Mouse (Mus musculus) ES-CJ7 (cell line): ENCODE results near the gene Col4a4.

Experiments
- DNase-seq: peaks from one replicate; pipeline ENCODE4 v3.0.0; 2011; ENCODE audit warnings: low read depth, low spot score

Col4a4 gene

GRCm38 (mm10) chr1:82586713-82587399 is at the start of gene Col4a4, which contains the start of gene Col4a3:
TSS of gene Col4a4 (minus strand) at chr1:82586849.
TSS of gene Col4a3 (plus strand) at chr1:82586921.
- DNase-seq: no peak

- no peak for DNase-seq
Observed at GRCm38 (mm10) chr1:82636321-82636720, 49.7 kb upstream of the Col4a4 start.

DNA sequence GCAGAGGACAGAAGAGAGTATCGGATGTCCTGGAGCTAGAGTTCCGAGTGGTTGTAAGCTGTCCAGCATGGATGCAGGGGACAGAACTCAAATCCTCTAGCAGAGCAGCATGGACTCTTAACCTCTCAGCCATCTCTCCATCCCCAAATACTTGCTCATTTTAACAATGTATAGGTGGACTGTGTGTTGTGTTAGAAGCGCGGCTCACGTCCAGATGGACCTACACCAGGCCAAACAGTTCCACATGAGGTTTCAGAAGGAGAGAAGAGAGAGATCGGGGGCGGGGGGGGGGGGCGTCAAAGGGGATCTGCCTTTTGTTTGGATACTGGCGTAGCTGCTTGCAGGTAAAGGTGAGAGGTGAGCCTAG is 48.6 kb upstream of the Col4a4 start:
- no peak for DNase-seq

DNA sequence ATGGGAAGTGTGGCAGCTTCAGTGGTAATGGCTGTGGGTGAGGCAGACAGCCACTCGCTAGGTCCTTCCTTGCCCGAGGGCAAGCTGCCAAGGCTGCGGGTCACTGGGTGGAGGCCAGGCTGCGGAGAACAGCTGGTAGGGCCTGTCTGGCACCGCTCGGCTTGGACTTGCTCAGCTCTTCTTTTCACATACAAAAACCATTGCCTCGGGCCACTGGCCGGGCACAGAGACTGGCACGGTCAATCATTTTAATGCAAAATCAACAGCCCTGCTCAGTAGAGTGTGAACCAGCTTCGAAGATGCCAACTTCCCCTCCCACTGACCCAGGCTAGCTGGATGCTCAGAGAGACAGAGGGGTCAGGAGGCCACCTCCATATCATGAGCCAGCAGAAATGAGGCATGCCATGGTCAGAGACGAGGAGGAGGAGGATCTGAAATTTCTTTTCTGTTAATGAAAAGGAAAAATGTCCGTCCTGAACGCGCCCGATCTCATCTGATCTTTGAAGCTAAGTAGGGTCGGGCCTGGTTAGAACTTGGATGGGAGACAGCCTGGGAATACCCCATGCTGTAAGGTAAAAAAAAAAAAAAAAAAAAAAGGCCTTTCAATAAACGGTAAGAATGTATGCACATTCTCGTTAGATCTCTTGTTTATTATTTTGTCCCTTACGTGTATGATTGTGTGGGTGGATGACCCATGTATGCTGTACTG is 48.0 kb upstream of the Col4a4 start:
- no peak for DNase-seq

GRCm38 (mm10) chr1:82631169-82631792 is 44.6 kb upstream of the Col4a4 start:
- DNase-seq: no peak

DNA sequence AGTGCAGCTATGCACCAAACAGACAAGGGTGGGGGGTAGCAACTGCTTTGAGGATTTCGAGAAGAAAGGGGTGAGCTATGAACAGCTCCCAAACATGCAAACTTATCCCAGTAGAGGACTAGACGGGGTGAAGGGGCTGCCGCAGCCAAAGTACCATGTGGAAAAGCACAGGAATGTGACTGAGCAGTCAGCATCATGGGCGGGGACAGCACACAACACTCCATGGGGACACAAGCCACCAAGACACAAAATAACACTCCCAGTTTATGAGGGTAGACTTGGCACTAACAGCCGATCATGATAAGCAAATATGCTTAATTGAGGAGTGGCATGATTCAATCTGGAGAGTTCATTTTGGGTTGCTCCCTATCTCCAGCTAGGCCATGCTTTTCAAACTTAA is 42.8 kb upstream of the Col4a4 start:
- DNase-seq: no peak

GRCm38 (mm10) chr1:82627652-82628051 is 41.0 kb upstream of the Col4a4 start:
- no peak for DNase-seq

GRCm38 (mm10) chr1:82625474-82625873 is 38.8 kb upstream of the Col4a4 start:
- no peak for DNase-seq

DNA sequence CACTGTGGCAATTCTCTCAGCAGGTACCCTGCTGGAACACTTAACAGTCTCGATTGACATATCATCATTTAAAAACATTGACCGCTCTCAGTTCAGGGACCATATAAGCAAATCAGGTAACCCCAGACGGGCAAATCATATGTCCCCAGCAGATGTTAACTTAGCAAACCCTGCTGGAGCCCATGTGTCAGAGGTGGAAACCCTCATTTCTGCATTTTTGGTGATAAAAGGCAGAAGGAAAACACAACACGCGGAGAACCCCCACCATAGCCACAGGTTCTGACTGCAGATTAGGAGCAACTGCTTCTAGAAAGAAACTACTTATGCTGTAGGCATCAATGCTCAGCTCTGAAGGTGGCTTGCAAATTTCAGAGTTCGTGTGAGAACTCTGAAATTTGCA is 38.3 kb upstream of the Col4a4 start:
- no peak for DNase-seq

DNA sequence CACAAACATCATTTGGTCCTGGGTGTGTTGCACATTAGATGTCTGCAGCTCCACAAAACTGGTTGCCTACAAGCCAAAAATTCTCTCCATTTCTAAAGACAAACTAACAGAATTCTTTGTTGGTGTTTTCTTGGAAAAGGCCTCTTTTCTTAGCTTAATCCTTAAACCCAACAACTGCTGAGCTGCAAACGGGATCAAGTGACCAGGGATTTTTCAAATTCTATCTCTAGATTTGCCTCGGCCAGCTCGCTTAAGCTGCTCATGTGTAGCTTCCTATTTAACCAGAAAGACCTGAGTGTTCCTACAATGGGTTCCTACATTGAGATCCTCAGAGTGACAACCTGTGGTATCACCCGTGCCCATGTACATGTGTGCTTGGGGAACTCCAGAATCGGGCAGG is 33.3 kb upstream of the Col4a4 start:
- no peak for DNase-seq

- DNase-seq: no peak
Observed at GRCm38 (mm10) chr1:82618592-82618991, 31.9 kb upstream of the Col4a4 start.

DNA sequence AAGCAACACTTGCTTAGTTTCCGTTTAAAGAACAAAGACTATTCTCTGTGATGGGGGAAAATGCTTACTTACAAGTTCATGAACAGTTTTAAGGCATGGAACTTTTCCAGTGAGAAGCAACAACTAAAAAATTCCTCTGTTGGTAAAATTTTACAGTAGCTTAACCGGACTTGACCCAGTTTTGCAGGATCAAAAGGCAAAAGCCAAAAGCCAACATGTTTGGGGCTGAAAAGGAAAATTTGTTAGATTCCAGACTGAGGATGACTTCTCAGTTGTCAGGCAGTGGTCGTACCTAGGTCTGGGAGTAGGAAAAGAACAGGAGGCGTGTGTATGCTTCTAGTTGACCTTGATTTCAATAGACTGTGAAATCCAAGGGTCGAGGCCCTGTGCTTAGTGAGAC is 31.4 kb upstream of the Col4a4 start:
- no peak for DNase-seq

DNA sequence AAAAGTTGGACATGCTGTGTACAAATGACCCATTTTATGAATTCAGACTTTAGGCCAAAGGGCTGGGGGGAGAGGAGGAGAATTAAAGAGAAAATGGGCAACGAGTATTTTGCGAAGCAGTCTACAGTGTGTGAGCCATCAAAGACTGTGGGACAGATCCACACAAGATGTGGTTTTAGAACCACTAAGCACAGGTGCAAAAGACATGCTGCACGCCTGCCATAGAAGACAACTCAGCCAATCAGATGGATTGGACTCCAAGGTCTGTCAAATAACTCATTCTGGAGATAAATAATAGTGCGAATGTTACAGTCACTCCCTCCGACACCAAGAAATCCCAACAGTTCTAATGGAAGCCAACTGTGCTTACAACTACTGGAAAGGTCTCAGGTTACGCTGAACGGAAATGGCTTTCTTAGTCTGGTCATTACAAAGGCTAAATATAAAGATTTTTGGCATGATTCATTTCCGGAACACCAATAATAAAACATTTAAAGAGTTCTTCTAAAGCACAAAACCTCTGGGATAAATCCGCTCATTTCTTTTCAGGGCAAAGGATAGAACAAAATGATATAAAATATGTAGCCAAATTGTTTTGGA is 25.5 kb upstream of the Col4a4 start:
- DNase-seq: no peak

DNA sequence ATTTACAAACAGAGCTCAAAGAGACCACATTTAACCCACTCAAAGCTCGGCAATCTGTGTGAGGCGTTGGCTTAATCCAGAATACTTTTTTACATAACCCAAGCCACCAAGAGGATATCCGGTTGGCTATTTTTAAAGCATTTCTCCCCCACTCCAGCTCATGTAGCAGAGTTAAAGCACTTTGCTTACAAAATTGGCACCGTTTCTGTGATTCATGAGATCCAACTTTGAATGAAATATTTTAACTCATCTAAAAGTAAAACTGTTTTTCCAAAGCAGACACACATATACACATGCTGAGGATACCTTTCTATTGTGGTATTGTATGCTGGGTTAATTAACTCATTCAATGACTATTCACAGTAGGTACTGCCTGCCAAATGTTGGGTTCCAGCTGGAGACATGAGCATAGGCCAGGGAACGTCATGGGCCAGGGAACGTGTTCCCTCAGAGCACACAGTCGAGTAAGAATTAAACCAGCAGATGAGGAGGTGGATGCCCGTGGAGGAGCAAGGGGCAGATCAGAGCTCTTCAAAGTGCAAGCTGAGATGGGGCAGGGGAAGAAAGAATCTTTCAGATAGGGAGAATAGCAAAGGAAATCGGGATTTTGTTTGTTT is 22.1 kb upstream of the Col4a4 start:
- DNase-seq: no peak

GRCm38 (mm10) chr1:82605856-82606255 is 19.2 kb upstream of the Col4a4 start:
- no peak for DNase-seq

DNA sequence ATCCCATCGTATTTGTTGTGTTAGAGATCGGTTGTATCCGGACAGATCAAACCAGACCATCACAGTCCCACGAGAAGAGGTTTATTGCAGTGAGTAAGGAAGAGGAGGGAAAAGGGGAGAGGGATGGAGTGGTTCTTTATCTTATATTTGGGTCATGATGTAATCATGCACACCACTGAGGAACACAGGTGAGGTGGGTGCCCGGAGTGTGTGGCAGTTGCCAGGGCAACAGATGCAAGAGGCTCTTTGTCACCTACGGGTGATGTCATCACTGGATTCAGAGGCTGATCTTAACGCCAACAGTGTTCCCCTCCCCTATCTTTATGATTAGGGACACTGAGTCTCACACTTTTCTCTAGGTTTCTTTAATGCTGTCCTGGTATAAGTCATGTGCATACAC is 18.7 kb upstream of the Col4a4 start:
- DNase-seq: no peak

DNA sequence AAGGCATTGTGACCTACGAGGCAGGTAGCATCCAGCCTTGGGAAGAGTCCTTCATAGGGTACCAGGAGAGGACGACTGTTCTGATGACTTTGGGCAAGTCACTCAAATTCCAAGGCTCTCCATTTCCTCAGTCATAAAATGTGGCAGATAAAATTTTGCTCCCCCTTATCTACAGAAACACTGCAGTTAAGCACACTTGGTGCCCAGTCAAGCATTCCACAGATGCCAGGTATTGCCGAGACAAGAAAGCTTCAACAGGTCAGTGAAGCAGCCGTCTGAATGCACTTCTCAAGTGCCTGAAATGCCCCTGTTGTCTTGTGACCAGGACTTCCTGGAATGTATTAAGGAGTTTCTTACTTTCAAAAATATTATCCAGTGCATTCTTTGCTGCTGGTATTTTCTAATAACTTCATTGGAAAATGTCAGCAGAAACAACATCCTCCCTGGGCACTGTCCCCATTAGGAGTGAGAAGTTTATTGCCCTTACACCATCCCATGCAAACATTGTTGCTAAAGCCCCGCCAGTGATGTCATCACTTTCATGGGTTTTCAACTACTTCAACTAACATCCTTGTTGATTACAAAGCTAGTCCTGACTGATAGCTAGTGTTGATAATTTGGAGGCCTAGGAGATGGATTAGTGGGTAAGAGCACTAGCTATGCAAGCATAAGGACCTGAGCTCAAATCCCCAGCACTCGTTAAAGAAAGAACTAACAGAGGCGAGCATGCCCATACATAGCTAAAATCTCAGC is 16.7 kb upstream of the Col4a4 start:
- DNase-seq: no peak

DNA sequence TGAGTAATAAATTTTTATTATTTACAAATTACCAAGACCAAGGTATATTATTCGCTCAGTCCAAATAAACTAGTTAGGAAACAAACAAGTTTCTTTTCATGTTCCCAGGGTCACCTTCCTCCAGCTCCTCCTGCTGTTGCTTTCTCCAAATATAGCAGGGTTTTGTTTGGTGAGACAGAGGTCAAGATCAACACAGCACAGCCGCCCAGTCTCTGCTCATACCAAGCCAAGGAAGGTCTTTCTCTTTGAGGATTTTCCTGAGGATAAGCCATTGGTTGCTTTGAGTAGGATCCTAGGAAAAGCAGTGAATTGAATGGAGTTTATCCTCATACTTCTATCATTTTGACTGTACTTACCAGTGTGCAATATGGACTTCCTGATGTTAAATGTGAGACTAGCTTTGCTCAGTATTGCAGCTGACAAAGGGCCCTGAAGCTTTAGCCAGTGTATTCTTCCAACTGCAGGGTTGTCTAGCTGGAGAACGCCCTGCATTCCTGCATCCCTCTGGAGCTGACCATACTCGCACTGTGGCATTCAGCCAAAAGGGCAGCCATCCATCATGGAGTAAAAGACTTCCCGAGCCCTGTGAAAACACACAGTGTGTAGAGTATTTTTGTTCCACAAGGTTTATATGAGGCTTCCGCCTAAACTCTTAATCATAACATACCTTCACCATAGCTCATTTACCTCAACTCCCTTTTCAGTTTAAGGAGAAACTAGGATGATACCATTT is 10.4 kb upstream of the Col4a4 start:
- DNase-seq: no peak

DNA sequence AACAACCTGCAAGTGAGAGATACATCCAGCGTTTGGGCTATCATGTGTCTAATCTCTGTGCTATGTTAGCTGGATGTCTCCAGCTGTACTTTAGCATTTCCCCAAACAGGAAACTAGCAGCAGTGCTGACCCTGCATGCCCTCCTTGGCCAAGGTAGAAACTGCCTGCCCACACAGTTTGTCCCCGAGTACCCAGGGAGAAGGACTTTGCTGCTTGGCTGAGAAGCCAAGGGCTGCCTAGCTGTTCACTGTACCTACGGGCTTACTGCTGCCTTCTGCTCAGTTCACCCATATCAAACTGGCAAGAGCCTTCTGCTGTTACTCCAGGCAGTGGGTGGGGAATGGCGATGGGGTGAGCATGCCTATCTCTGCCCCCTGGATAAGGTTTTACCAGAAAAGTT is 3.6 kb upstream of the Col4a4 start:
- no peak for DNase-seq

DNA sequence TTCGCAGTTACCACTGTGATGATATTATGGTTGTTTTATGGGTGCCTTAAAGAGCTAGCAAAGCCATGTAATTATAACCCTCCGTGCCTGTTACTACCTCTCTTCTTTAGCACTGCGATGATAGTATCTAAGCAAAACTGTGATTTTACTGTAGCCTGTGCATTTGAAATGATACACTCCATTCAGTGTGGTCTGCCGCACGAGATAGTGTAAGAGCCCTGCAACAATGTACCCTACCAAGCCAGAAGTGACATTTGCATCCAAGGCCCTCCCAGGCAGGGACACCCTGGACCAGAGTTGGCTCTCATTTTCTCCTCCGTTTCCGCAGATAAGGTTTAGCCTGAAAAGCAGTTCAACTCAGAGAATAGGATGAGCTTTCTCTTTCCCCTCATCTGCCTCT is 668 bp downstream of the Col4a4 start:
- DNase-seq: no peak

DNA sequence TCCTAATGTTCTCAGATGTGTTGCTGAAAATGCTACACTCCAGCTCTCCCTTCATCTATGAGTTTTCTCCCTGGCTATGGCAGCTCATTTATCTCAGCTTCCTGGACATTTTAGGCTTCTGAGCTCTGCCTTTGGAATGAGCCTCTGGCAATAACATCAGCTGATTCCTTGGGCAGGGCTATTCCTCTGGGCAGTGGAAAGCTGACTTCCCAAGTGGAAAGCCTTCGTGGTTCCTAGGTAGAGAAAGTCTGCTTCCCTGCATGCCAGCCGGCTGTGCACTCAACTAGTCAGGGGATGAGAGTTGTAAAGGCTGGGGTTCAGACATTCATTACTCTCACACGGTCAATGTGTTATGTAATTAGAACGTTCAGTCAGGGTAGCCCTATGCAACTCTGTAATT is 8.3 kb downstream of the Col4a4 start:
- DNase-seq: no peak
